Mouse (Mus musculus): Measurements from ENCODE around the gene Clca1. TPM values are rescaled to one million over a fixed set of nuclear protein-coding genes. Genes with fewer than 3 reads are reported as not detected.
"Not testable (repeated sequence)": the region's sequence is repeated elsewhere in the genome, so short reads cannot be mapped to it uniquely, and the experiment has no call there.

Gene Clca1
- total RNA-seq (2014; rRNA removed): not detected in 2 replicates
- not detected in 2 replicates for polyA plus RNA-seq (2015; fragmentation: Nextera tagmentation; extraction: Ambion mirVana)

- Histone ChIP-seq H3K4me2 (ENCODE audit: low read depth) (no peak within 1 kb of the TSS), H3K27me3 (ENCODE audit: insufficient read depth, low read length) (no peaks in the 10 kb centered on the region), H3K27ac (ENCODE audit: low read depth, low read length) (no peak within 1 kb of the TSS), H3K4me1 (ENCODE audit: insufficient read depth) (no peaks in the 10 kb centered on the region), H3K4me3 (ENCODE audit: low read depth, low read length) (no peak within 1 kb of the TSS), H3K9ac (no peak within 1 kb of the TSS), H3K36me3 (ENCODE audit: insufficient read depth) (no peaks in the 10 kb centered on the region), H3K9me3 (ENCODE audit: low read length) (no peaks in the 10 kb centered on the region)
- ATAC-seq: no peak
- no peak for DNase-seq
- TF ChIP-seq CTCF (IDR thresholded peaks at IDR 0.05; ENCODE audit: low read depth): no peak
Observed at GRCm38 (mm10) chr3:145032676-145033075, at the start of gene Clca1. Gene Clca1 (minus strand): TSS chr3:145032776.

- TF ChIP-seq CTCF (IDR thresholded peaks at IDR 0.05; ENCODE audit: low read depth): no peak
- Histone ChIP-seq H3K9me3 (ENCODE audit: low read length) (no peaks in the 10 kb centered on the region), H3K27ac (ENCODE audit: low read depth, low read length) (no peak overlapping the region), H3K36me3 (ENCODE audit: insufficient read depth) (no peaks in the 10 kb centered on the region), H3K9ac (no peak overlapping the region), H3K4me2 (ENCODE audit: low read depth) (no peak overlapping the region), H3K27me3 (ENCODE audit: insufficient read depth, low read length) (no peaks in the 10 kb centered on the region), H3K4me1 (ENCODE audit: insufficient read depth) (no peaks in the 10 kb centered on the region), H3K4me3 (ENCODE audit: low read depth, low read length) (no peak overlapping the region)
- ATAC-seq (no peak), DNase-seq (no peak)
- WGBS: 84% methylated on average over 8 of the region's 8 CpGs
Observed at GRCm38 (mm10) chr3:145080904-145081303, 48.3 kb upstream of the Clca1 start.

- Histone ChIP-seq H3K36me3 (ENCODE audit: insufficient read depth) (no peaks in the 10 kb centered on the region), H3K4me2 (ENCODE audit: low read depth) (no peak overlapping the region), H3K27me3 (ENCODE audit: insufficient read depth, low read length) (no peaks in the 10 kb centered on the region), H3K9ac (no peak overlapping the region), H3K4me1 (ENCODE audit: insufficient read depth) (no peaks in the 10 kb centered on the region), H3K27ac (ENCODE audit: low read depth, low read length) (no peak overlapping the region), H3K9me3 (ENCODE audit: low read length) (no peaks in the 10 kb centered on the region), H3K4me3 (ENCODE audit: low read depth, low read length) (no peak overlapping the region)
- WGBS: 87% methylated on average over 6 of the region's 6 CpGs
- ATAC-seq (no peak), DNase-seq (no peak)
- no peak for TF ChIP-seq CTCF (IDR thresholded peaks at IDR 0.05; ENCODE audit: low read depth)
Observed at GRCm38 (mm10) chr3:145078405-145078804, 45.8 kb upstream of the Clca1 start.

- Histone ChIP-seq H3K9me3 (ENCODE audit: low read length) (no peaks in the 10 kb centered on the region), H3K9ac (no peak overlapping the region), H3K27me3 (ENCODE audit: insufficient read depth, low read length) (no peaks in the 10 kb centered on the region), H3K27ac (ENCODE audit: low read depth, low read length) (no peak overlapping the region), H3K4me2 (ENCODE audit: low read depth) (no peak overlapping the region), H3K4me1 (ENCODE audit: insufficient read depth) (no peaks in the 10 kb centered on the region), H3K36me3 (ENCODE audit: insufficient read depth) (no peaks in the 10 kb centered on the region), H3K4me3 (ENCODE audit: low read depth, low read length) (no peak overlapping the region)
- 95% methylated on average over 3 of the region's 3 CpGs for WGBS
- ATAC-seq: no peak
- DNase-seq: no peak
- no peak for TF ChIP-seq CTCF (IDR thresholded peaks at IDR 0.05; ENCODE audit: low read depth)
Observed at GRCm38 (mm10) chr3:145072339-145072738, 39.8 kb upstream of the Clca1 start.

GRCm38 (mm10) chr3:145068964-145069363 is 36.4 kb upstream of the Clca1 start:
- H3K4me2 ChIP-seq (ENCODE audit: low read depth): no peak overlapping the region
- H3K36me3 ChIP-seq (ENCODE audit: insufficient read depth): no peaks in the 10 kb centered on the region
- 80% methylated on average over 4 of the region's 4 CpGs for WGBS
- no peaks in the 10 kb centered on the region for H3K9me3 ChIP-seq (ENCODE audit: low read length)
- H3K27ac ChIP-seq (ENCODE audit: low read depth, low read length): no peak overlapping the region
- ATAC-seq: no peak
- no peaks in the 10 kb centered on the region for H3K4me1 ChIP-seq (ENCODE audit: insufficient read depth)
- DNase-seq: no peak
- TF ChIP-seq CTCF (IDR thresholded peaks at IDR 0.05; ENCODE audit: low read depth): no peak
- no peak overlapping the region for H3K9ac ChIP-seq
- H3K27me3 ChIP-seq (ENCODE audit: insufficient read depth, low read length): no peaks in the 10 kb centered on the region
- H3K4me3 ChIP-seq (ENCODE audit: low read depth, low read length): no peak overlapping the region

- H3K27ac ChIP-seq (ENCODE audit: low read depth, low read length); DNase-seq; ATAC-seq; H3K4me1 ChIP-seq (ENCODE audit: insufficient read depth); H3K4me2 ChIP-seq (ENCODE audit: low read depth); H3K9ac ChIP-seq; H3K27me3 ChIP-seq (ENCODE audit: insufficient read depth, low read length); H3K4me3 ChIP-seq (ENCODE audit: low read depth, low read length); H3K36me3 ChIP-seq (ENCODE audit: insufficient read depth); H3K9me3 ChIP-seq (ENCODE audit: low read length): not testable (repeated sequence)
- 93% methylated on average over 3 of the region's 3 CpGs for WGBS
Observed at GRCm38 (mm10) chr3:145055138-145055537, 22.6 kb upstream of the Clca1 start.

- H3K4me3 ChIP-seq (ENCODE audit: low read depth, low read length): no peak overlapping the region
- no peak overlapping the region for H3K4me2 ChIP-seq (ENCODE audit: low read depth)
- DNase-seq (no peak), ATAC-seq (no peak)
- no peak overlapping the region for H3K27ac ChIP-seq (ENCODE audit: low read depth, low read length)
- no peaks in the 10 kb centered on the region for H3K36me3 ChIP-seq (ENCODE audit: insufficient read depth)
- no peak overlapping the region for H3K9ac ChIP-seq
- no peaks in the 10 kb centered on the region for H3K4me1 ChIP-seq (ENCODE audit: insufficient read depth)
- no peaks in the 10 kb centered on the region for H3K9me3 ChIP-seq (ENCODE audit: low read length)
- H3K27me3 ChIP-seq (ENCODE audit: insufficient read depth, low read length): no peaks in the 10 kb centered on the region
- no peak for TF ChIP-seq CTCF (IDR thresholded peaks at IDR 0.05; ENCODE audit: low read depth)
- WGBS: 87% methylated on average over 3 of the region's 3 CpGs
Observed at GRCm38 (mm10) chr3:145049820-145050219, 17.2 kb upstream of the Clca1 start.

- Histone ChIP-seq H3K36me3 (ENCODE audit: insufficient read depth) (no peaks in the 10 kb centered on the region), H3K27ac (ENCODE audit: low read depth, low read length) (no peak overlapping the region), H3K27me3 (ENCODE audit: insufficient read depth, low read length) (no peaks in the 10 kb centered on the region), H3K9me3 (ENCODE audit: low read length) (no peaks in the 10 kb centered on the region), H3K4me2 (ENCODE audit: low read depth) (no peak overlapping the region), H3K4me1 (ENCODE audit: insufficient read depth) (no peaks in the 10 kb centered on the region), H3K4me3 (ENCODE audit: low read depth, low read length) (no peak overlapping the region), H3K9ac (no peak overlapping the region)
- WGBS: 69% methylated on average over 3 of the region's 3 CpGs
- DNase-seq (no peak), ATAC-seq (no peak)
- TF ChIP-seq CTCF (IDR thresholded peaks at IDR 0.05; ENCODE audit: low read depth): no peak
Observed at GRCm38 (mm10) chr3:145038813-145039212, 6.2 kb upstream of the Clca1 start.
